Mouse (Mus musculus) heart, embryonic 11.5 days (tissue): ENCODE data around the gene Hbb-y. TPM values are rescaled to one million over a fixed set of nuclear protein-coding genes. Genes with fewer than 3 reads are reported as not detected.
"Not testable (repeated sequence)": the region's sequence is repeated elsewhere in the genome, so short reads cannot be mapped to it uniquely, and the experiment has no call there.

Source experiments
- ATAC-seq: fragments of 200-750 bp; cut with Nextera tagmentation; replicated peaks from 2 replicates; pipeline ENCODE4 v1.8.0; 2017; ENCODE audit warnings: moderate library complexity; ENCODE audit not compliant: insufficient number of reproducible peaks, low FRiP score, low TSS enrichment
- H3K27ac ChIP-seq: fragments of 300-500 bp; sonication (generic); 2 replicates; pipeline ENCODE4 v1.5.1; 2014; ENCODE audit warnings: mild to moderate bottlenecking, low read depth, low read length
- H3K27me3 ChIP-seq: fragments of 300-500 bp; sonication (generic); 2 replicates; pipeline ENCODE4 v1.6.1; 2014; ENCODE audit warnings: mild to moderate bottlenecking, low read length, mixed read lengths; ENCODE audit not compliant: control insufficient read depth, insufficient read depth
- H3K36me3 ChIP-seq: fragments of 300-500 bp; sonication (generic); 2 replicates; pipeline ENCODE4 v1.6.1; 2014; ENCODE audit warnings: mild to moderate bottlenecking, low read length, moderate library complexity, mixed read lengths; ENCODE audit not compliant: control insufficient read depth, insufficient read depth
- H3K4me1 ChIP-seq: fragments of 300-500 bp; sonication (generic); 2 replicates; pipeline ENCODE4 v1.6.1; 2014; ENCODE audit warnings: low read length; ENCODE audit not compliant: control insufficient read depth, insufficient read depth
- H3K4me2 ChIP-seq: fragments of 300-500 bp; sonication (generic); 2 replicates; pipeline ENCODE4 v1.6.1; 2014; ENCODE audit warnings: mild to moderate bottlenecking, moderate library complexity
- H3K4me3 ChIP-seq: fragments of 300-500 bp; sonication (generic); 2 replicates; pipeline ENCODE4 v1.5.1; 2014; ENCODE audit warnings: low read depth, low read length
- H3K9ac ChIP-seq: fragments of 300-500 bp; sonication (generic); 2 replicates; pipeline ENCODE4 v1.6.1; 2014; ENCODE audit warnings: mild to moderate bottlenecking, low read depth, low read length, moderate library complexity
- H3K9me3 ChIP-seq: fragments of 300-500 bp; sonication (generic); replicated peaks from 2 replicates; pipeline ENCODE4 v1.6.1; 2016; ENCODE audit warnings: low read length; ENCODE audit not compliant: control insufficient read depth
- WGBS: fragments of 180-500 bp; shearing (Covaris S2); extraction: QIAGEN DNeasy Blood & Tissue Kit; methylation state at CpG from one replicate; pipeline ENCODE4 v1.1.7; 2014; ENCODE audit not compliant: insufficient replicate concordance; 5-methylcytosine and 5-hydroxymethylcytosine counted together
- polyA plus RNA-seq: library from polyadenylated mRNA; unstranded; fragments of >200 nt; fragmentation: Nextera tagmentation; extraction: Ambion mirVana; gene quantifications from 2 replicates; pipeline ENCODE4 v1.2.1, GENCODE M21; 2014

The Hbb-y gene
- polyA plus RNA-seq, 1 experiment from 2014 or later, result 41,924 TPM

DNA sequence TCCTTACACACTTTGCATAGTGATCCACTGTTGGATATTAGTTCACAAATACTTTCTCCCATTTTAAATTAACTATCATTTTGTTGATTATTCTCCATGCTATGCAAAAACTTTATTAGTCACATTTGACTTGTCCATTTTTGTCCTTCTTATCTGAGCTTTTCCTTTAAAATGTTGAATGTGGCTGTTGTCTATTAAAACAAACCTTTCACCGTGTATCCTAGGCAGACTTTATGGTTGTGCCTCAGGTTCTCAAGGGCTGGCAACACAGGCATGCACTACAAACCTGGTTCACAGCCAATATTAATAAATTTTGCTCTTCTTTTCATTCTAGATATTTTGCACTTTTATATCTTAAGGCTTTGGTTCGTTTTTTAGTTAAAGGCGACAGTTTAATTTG, 42.3 kb downstream of the Hbb-y start:
- peaks cover 5% of the 10 kb centered on the region; the same call in 1 of the 2 replicates for H3K4me1 ChIP-seq
- H3K4me3 ChIP-seq, result no peak overlapping the region
- no peak for ATAC-seq
- H3K27ac ChIP-seq, result no peak overlapping the region; the same call in 1 of the 2 replicates
- no peaks in the 10 kb centered on the region for H3K36me3 ChIP-seq
- WGBS, result 67% methylated on average over 3 of the region's 3 CpGs
- H3K27me3 ChIP-seq, result no peaks in the 10 kb centered on the region
- H3K9ac ChIP-seq, result no peak overlapping the region
- H3K4me2 ChIP-seq, result no peak overlapping the region
- H3K9me3 ChIP-seq, result no peaks in the 10 kb centered on the region

DNA sequence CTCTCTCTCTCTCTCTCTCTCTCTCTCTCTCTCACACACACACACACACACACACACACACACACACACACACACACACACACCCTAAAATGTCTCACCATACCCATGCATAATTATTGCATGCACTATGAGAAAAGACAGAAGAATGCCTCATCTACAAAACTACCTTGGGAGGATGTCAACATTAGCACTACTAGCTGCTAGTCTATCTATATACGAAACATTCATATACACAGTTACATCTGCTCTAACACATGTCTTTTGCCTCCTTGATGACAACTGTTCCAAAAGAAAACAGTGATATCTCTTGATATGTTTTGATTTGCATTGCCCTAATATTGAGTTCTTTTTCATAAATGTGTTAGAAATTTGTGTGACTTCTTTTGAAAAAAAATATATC, 42.7 kb downstream of the Hbb-y start:
- ATAC-seq, result no peak
- 0 out of 2 replicates have a peak overlapping the region, but pooled peaks have one; percentile 46 for H3K27ac ChIP-seq
- H3K4me1 ChIP-seq, result peaks cover 5% of the 10 kb centered on the region; the same call in 1 of the 2 replicates
- no peaks in the 10 kb centered on the region for H3K27me3 ChIP-seq
- no peaks in the 10 kb centered on the region for H3K36me3 ChIP-seq
- 75% methylated on average over 1 of the region's 1 CpGs for WGBS
- H3K9me3 ChIP-seq, result no peaks in the 10 kb centered on the region
- no peak overlapping the region for H3K4me2 ChIP-seq
- H3K9ac ChIP-seq, result no peak overlapping the region
- no peak overlapping the region for H3K4me3 ChIP-seq

DNA sequence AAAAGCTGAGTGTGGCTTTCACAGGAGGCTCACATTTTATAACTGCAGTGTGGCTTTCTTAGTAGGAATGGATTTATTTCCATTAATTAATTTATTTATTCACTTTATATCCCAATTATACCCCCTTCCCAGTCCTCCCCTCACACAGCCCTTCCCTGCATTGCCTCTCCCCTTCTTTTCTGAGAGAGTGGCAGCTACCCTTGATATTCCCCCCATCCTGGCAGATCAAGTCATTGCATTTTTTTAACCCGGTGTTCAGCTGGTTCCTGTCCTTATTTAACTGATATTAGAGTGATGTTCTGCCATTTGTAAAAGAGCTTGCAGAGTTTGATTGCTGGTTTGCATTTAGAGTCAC, 43.2 kb downstream of the Hbb-y start:
- Histone ChIP-seq H3K4me3 (no peak overlapping the region), H3K27ac (0 out of 2 replicates have a peak overlapping the region, but pooled peaks have one; percentile 46), H3K9me3 (no peaks in the 10 kb centered on the region), H3K4me2 (no peak overlapping the region; the same call in 1 of the 2 replicates), H3K27me3 (no peaks in the 10 kb centered on the region), H3K36me3 (no peaks in the 10 kb centered on the region), H3K4me1 (peaks cover 5% of the 10 kb centered on the region; the same call in 1 of the 2 replicates), H3K9ac (no peak overlapping the region)
- 44% methylated on average over 1 of the region's 1 CpGs for WGBS
- no peak for ATAC-seq

DNA sequence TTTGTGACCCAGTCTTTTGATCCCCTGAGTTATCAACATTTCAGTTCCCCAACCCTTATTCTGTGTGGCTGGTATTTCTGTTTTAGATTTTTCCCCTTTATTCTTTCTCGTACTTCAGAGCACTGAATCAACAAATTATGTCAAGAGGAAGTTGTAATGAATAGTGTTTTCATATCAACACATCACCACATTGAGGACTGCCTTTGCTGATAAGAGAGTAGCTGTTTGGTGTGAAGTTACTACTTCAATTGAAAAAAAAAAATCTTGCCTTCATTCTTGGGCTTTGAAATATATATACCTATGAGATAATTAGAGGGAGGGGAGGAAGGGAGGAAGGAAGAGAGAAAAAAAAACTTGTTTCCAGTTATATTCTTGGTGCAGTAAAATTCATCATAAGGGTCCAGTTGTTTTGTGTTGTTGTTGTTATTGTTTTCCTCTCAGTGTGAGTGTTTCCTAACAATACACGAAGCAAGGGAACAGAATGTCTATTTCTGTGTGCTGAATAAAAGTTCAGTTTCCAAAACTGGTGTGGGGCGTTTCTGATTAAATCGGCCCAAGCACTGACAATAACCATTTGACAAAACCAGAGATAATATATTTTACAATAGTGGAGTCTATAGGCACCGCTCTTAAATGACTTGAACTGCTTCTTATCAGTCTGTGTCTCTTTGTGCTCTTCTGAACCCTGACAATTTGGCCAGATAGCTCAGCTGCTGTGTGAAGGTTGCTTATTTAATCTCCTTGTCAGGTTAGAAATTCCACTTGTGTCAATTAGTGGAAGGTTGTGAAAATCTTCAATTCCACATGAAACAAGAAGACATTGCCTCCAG, 43.8 kb downstream of the Hbb-y start:
- no peak overlapping the region for H3K9ac ChIP-seq
- H3K27me3 ChIP-seq, result no peaks in the 10 kb centered on the region
- H3K4me1 ChIP-seq, result peaks cover 5% of the 10 kb centered on the region; the same call in 1 of the 2 replicates
- no peaks in the 10 kb centered on the region for H3K9me3 ChIP-seq
- H3K27ac ChIP-seq, result 0 out of 2 replicates have a peak overlapping the region, but pooled peaks have one; percentile 46
- 17% methylated on average over 5 of the region's 5 CpGs for WGBS
- ATAC-seq, result no peak
- no peaks in the 10 kb centered on the region for H3K36me3 ChIP-seq
- no peak overlapping the region; the same call in 1 of the 2 replicates for H3K4me2 ChIP-seq
- no peak overlapping the region for H3K4me3 ChIP-seq

DNA sequence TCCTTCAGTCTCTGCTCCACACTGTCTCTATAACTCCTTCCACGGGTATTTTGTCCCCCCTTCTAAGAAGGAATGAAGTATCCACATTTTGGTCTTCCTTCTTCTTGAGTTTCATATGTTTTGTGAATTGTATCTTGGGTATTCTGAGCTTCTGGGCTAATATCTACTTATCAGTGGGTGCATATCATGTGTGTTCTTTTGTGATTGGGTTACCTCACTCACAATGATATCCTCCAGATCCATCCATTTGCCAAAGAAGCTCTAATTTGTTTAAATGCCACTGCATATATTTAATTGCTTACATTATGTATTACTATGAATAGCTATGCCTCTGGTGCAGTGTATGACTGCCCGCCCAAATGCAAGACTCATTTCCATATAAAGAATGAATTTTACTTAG, 44.9 kb downstream of the Hbb-y start:
- 66% methylated on average over 2 of the region's 2 CpGs for WGBS

DNA sequence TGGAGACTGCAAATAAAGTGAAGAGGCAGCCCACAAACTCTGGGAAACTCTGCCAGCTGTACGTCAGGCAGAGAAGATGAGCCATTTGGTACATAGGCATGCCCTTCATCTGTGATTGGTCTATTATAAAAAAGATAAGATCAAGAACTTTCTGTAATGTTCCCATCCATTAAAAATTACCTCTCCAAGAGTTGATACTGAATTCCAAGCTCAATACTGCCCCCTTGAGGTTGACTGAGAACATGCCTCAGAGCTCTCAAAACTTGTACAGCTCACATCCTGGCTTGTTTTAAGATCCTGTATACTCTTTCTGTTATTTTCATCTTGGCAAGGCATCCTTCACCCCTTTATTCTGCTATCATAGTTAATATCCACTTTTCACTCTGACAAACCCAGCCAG, 46.2 kb downstream of the Hbb-y start:
- no peak overlapping the region for H3K4me2 ChIP-seq
- no peaks in the 10 kb centered on the region for H3K36me3 ChIP-seq
- no peak overlapping the region for H3K9ac ChIP-seq
- H3K27ac ChIP-seq, result no peak overlapping the region
- H3K4me3 ChIP-seq, result no peak overlapping the region
- peaks cover 5% of the 10 kb centered on the region; the same call in 1 of the 2 replicates for H3K4me1 ChIP-seq
- ATAC-seq, result no peak
- H3K27me3 ChIP-seq, result no peaks in the 10 kb centered on the region
- H3K9me3 ChIP-seq, result no peaks in the 10 kb centered on the region
- WGBS, result 70% methylated on average over 1 of the region's 1 CpGs

More for the DNA sequence above, 44.9 kb downstream of the Hbb-y start:
- not testable (repeated sequence) for H3K4me3 ChIP-seq, H3K9me3 ChIP-seq, H3K27ac ChIP-seq, H3K4me1 ChIP-seq, H3K27me3 ChIP-seq, ATAC-seq, H3K9ac ChIP-seq, H3K36me3 ChIP-seq, H3K4me2 ChIP-seq

Other genes starting within 250 kb of the Hbb-y start
- not detected in 2 replicates for gene Olfr620, start 240.7 kb downstream of the Hbb-y start, polyA plus RNA-seq
- not detected in 2 replicates for gene Olfr622, start 210.5 kb downstream of the Hbb-y start, polyA plus RNA-seq
- not detected in 2 replicates for gene Olfr623, start 189.5 kb downstream of the Hbb-y start, polyA plus RNA-seq
- 0.03 TPM in 1 of 2 replicates, not detected in the other for gene Olfr624, start 182.0 kb downstream of the Hbb-y start, polyA plus RNA-seq
- gene Olfr625-ps1, start 170.5 kb downstream of the Hbb-y start, polyA plus RNA-seq, result not detected in 2 replicates
- gene Olfr243, start 138.5 kb downstream of the Hbb-y start, polyA plus RNA-seq, result not detected in 2 replicates
- gene Olfr628, start 122.8 kb downstream of the Hbb-y start, polyA plus RNA-seq, result not detected in 2 replicates
- gene Olfr629, start 108.3 kb downstream of the Hbb-y start, polyA plus RNA-seq, result not detected in 2 replicates
- gene Olfr630, start 95.9 kb downstream of the Hbb-y start, polyA plus RNA-seq, result 0.07 TPM in 1 of 2 replicates, not detected in the other
- not detected in 2 replicates for gene Olfr69, start 81.6 kb downstream of the Hbb-y start, polyA plus RNA-seq
- not detected in 2 replicates for gene Olfr68, start 73.5 kb downstream of the Hbb-y start, polyA plus RNA-seq
- gene Olfr67, start 61.4 kb downstream of the Hbb-y start, polyA plus RNA-seq, result 0.08 TPM in 1 of 2 replicates, not detected in the other
- gene Hbb-bt, start 39.2 kb downstream of the Hbb-y start, polyA plus RNA-seq, result 2,483 and 3,067 TPM in 2 replicates
- 849 and 1,123 TPM in 2 replicates for gene Hbb-bs, start 25.1 kb downstream of the Hbb-y start, polyA plus RNA-seq
- 0.31 TPM in 1 of 2 replicates, not detected in the other for gene Hbb-bh2, start 12.7 kb downstream of the Hbb-y start, polyA plus RNA-seq
- gene Hbb-bh1, start 10.1 kb downstream of the Hbb-y start, polyA plus RNA-seq, result 7,786 and 8,740 TPM in 2 replicates
- gene Olfr66, start 33.0 kb upstream of the Hbb-y start, polyA plus RNA-seq, result not detected in 2 replicates
- gene Olfr64, start 41.3 kb upstream of the Hbb-y start, polyA plus RNA-seq, result not detected in 2 replicates
- not detected in 2 replicates for gene Olfr65, start 50.3 kb upstream of the Hbb-y start, polyA plus RNA-seq
- not detected in 2 replicates for gene Olfr631, start 75.6 kb upstream of the Hbb-y start, polyA plus RNA-seq
- 0.07 and 0.11 TPM in 2 replicates for gene Olfr632, start 81.1 kb upstream of the Hbb-y start, polyA plus RNA-seq
- gene Olfr633, start 91.2 kb upstream of the Hbb-y start, polyA plus RNA-seq, result not detected in 2 replicates
- not detected in 2 replicates for gene Olfr635, start 117.9 kb upstream of the Hbb-y start, polyA plus RNA-seq
- not detected in 2 replicates for gene Olfr638, start 145.5 kb upstream of the Hbb-y start, polyA plus RNA-seq
- gene Olfr639, start 164.1 kb upstream of the Hbb-y start, polyA plus RNA-seq, result 0.03 TPM in 1 of 2 replicates, not detected in the other
- not detected in 2 replicates for gene Olfr640, start 172.4 kb upstream of the Hbb-y start, polyA plus RNA-seq
- not detected in 2 replicates for gene Olfr641, start 182.2 kb upstream of the Hbb-y start, polyA plus RNA-seq
- not detected in 2 replicates for gene Olfr642, start 199.4 kb upstream of the Hbb-y start, polyA plus RNA-seq
- not detected in 2 replicates for gene 4930516K23Rik, start 208.2 kb upstream of the Hbb-y start, polyA plus RNA-seq
- not detected in 2 replicates for gene Olfr644, start 218.7 kb upstream of the Hbb-y start, polyA plus RNA-seq
- gene Olfr645, start 232.2 kb upstream of the Hbb-y start, polyA plus RNA-seq, result not detected in 2 replicates